Mouse (Mus musculus): ENCODE data around the gene Lgals3. TPM values are rescaled to one million over a fixed set of nuclear protein-coding genes. Genes with fewer than 3 reads are reported as not detected.

Gene Lgals3
- total RNA-seq, 1 experiment from 2014 or later: 82.9 TPM

DNA sequence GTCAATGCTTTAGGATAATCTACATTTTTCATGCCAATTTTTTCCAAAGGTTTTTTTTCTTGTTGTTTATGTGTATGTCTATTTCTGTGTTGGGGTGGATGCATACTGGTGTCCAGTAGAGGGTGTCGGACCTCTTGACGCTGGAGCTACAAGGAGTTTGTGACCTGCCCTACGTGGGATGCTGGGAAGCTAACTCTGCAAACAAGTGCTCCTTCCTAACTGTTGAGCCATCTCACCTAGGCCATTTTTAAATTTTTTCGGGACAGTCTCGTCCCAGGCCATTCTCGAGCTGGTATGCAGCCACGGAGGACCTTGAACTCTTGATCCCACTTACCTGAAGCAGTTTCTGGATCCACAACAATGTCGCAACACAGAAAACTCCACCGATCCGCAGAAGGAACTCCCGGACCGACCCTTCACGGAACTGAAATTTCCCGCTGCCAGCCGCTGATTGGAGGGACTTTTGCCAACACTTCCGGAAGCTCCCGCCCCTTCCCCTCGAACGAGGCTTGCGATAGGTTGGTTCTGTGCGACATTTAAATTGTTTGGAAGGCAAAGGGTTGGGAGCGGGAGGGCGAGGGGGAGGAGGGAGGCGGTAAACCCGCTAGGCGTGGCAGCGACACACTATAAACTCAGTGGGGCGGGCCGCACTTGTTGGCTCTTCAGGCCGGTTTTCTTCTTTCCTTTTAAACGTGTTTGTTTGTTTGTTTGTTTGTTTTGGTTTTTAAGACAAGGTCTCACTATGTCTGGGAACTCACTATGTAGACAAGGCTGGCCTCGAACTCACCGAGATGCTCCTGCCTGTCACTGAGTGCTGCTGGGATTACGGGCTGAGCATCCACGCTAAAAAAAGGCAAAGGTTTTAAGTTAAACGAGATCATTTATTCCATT lies 50.5 kb downstream of the Lgals3 start, which contains the start of gene Dlgap5:
TSS of gene Dlgap5 (minus strand) at position 633 of the 891 bp plus-strand sequence.
- peak; percentile 95 for ATAC-seq (ENCODE audit: extremely low read depth, insufficient number of reproducible peaks, low FRiP score, poor library complexity, severe bottlenecking)

DNA sequence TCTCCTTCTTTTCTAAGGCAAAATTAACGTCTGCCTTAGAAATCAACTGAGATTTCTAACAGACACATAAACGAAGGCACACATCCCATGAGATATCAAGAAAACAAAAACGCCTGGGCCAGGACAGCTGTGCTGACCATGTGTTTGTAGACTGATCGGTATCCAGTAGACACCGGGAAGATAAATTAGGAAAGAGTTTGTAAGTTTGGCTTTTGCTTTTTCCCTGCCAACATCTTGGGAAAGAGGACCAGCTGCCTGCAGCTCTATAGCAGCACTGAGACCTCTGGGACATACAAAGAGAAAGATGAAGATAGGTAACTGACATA lies 51.1 kb downstream of the Lgals3 start:
- ATAC-seq (ENCODE audit: extremely low read depth, insufficient number of reproducible peaks, low FRiP score, poor library complexity, severe bottlenecking): no peak

DNA sequence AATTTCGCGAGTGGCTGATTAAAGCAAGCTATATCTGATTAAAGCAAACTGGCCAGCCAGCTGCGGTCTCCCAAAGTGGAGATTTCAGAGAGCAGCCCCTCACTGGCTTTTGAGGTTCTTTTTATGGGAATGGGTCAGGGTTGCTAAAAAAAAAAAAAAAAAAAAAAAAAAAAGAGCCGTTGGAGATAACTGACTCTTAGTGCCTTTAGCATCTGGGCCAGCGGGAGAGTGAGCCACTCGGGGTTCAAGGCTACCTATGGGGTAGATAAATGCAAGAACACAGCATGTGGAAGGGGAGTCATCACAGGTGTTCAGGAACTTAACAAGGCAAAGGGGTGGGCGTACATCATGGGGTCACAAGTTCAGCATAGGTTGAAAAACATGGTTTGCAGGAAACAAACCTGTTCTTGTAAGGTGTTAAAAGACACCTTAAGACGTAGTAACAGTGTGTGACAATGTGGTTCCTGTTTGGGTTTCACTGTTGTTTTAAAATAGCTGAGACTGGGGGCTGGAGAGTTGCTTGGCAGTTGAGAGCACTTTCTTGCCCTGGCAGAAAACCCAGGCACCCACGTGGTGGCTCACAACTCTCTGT lies 51.6 kb downstream of the Lgals3 start:
- ATAC-seq (ENCODE audit: extremely low read depth, insufficient number of reproducible peaks, low FRiP score, poor library complexity, severe bottlenecking): no peak

DNA sequence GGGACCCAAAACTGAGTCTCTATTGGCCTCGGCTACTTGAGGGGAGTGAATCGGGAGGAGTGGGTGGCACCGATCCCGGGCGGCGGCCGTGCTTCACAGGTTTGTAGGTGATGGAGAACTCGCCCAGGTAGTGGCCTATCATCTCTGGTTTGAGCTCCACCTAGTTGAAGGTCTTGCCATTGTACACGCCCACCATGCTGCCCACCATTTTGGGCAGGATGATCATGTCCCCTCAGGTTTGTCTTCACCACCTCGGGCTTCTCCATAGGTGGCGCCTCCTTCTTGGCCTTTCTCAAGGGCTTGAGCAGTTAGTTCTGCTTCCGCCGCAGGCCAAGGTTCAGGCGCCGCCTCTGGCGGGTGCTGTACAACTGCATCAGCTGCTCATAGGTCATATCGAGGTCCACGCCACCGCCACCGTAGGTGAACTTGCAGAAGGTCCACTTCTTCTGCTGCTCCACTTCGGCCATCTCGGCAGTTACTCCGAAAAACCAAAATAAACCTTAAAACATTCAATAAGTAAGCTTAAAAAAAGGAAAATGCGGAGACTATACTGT lies 52.2 kb downstream of the Lgals3 start:
- ATAC-seq (ENCODE audit: extremely low read depth, insufficient number of reproducible peaks, low FRiP score, poor library complexity, severe bottlenecking): no peak

DNA sequence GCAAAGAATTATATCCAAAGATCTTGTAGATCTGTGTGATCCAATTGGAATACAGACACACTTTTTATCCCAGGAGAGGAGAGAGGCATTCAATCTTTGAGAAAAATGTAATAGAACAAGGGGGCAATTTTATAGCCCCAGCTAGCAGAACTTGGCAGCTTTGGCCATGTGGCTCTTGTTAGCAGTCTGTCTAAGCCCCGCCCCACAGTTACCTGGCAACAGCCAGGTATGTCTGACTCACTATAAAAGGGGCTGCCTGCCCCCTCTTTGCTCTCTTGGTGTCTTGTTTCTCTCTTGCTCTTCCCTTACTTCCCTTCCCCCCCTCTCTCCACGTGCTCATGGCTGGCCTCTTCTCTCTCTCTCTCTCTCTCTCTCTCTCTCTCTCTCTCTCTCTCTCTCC lies 54.1 kb downstream of the Lgals3 start:
- no peak for ATAC-seq (ENCODE audit: extremely low read depth, insufficient number of reproducible peaks, low FRiP score, poor library complexity, severe bottlenecking)

DNA sequence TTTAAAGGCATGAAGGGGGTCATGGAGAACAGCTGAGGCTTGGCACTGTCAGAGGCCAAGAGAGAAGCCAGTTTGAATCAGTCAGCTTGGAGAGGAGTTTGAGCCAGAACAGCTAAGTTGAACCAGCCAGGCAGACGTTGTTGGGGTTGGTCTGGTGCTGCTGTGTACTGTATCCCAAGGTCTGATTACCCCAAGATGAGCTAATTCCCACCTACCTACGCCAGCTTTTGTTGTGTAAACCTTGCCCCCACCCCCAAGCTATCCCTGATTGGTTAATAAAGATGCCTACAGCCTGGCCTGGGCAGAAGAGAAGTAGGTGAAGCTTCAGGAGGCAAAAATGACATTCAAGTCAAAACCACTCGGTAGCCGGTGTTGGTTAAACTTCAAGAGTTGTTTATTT lies 54.9 kb downstream of the Lgals3 start:
- no peak for ATAC-seq (ENCODE audit: extremely low read depth, insufficient number of reproducible peaks, low FRiP score, poor library complexity, severe bottlenecking)

DNA sequence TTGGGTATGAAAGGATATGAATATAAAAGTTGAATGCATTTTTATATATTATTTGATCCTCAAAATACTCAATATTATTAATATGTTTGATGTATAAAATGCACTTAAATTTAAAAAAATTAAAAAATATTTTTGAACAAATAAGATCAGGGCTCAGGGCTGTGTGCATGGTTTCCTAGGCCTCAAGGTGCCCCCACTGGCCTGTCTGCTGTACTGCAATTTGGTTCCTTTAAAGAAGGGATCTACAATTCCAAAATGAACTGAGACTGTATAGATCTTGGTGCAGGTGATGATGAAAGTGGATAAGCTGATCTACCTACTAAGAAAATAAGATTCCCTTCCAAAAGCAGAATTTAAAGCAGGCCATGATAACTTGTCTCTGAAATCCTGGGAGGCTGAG lies 65.4 kb downstream of the Lgals3 start:
- 0 out of 2 replicates have a peak, but pooled peaks have one; percentile 44 for ATAC-seq (ENCODE audit: extremely low read depth, insufficient number of reproducible peaks, low FRiP score, poor library complexity, severe bottlenecking)

Other genes with a start within 250 kb of the Lgals3 start
- 12.3 and 12.8 TPM in 2 replicates for gene Gch1, start 178.3 kb upstream of the Lgals3 start, total RNA-seq (2017)
- gene Wdhd1, start 90.9 kb upstream of the Lgals3 start, total RNA-seq (2017): 21.1 and 31.9 TPM in 2 replicates
- gene Socs4, start 90.8 kb upstream of the Lgals3 start, total RNA-seq (2017): 20.5 and 24.4 TPM in 2 replicates
- gene Mapk1ip1l, start 69.5 kb upstream of the Lgals3 start, total RNA-seq (2017): 62.4 and 65.9 TPM in 2 replicates
- 5.2 and 5.5 TPM in 2 replicates for gene Dlgap5, start 50.7 kb downstream of the Lgals3 start, total RNA-seq (2017)
- gene Fbxo34, start 82.7 kb downstream of the Lgals3 start, total RNA-seq (2017): 19.0 and 24.6 TPM in 2 replicates
- 5.5 and 5.6 TPM in 2 replicates for gene Atg14, start 202.9 kb downstream of the Lgals3 start, total RNA-seq (2017)